Mouse (Mus musculus) megakaryocyte, embryonic 14.5 days (primary cell): ENCODE measurements around the gene Slirp.

ENCODE experiments used
- FLI1 ChIP-seq: IDR thresholded peaks from 2 replicates; pipeline ENCODE4 v1.6.1; 2012; ENCODE audit warnings: low read length, inconsistent platforms, mixed read lengths
- GATA1 ChIP-seq: IDR thresholded peaks from 3 replicates; pipeline ENCODE4 v1.6.1; 2012; ENCODE audit warnings: mixed read lengths, low read length, inconsistent platforms, borderline replicate concordance

GRCm38 (mm10) chr12:87397126-87397525 lies 46.6 kb upstream of the Slirp start:
- TF ChIP-seq FLI1: no peak
- no peak for TF ChIP-seq GATA1
